Mouse (Mus musculus): ENCODE data around the gene Foxp3.
A peak's percentile ranks its signal among the peaks of the same experiment; 100 is the strongest.

Gene Foxp3

GRCm38 (mm10) chrX:7617889-7618551 lies 44.6 kb downstream of the Foxp3 start:
- no peak for DNase-seq (ENCODE audit: low spot score in 2 of 2)

- no peak for DNase-seq (ENCODE audit: low spot score in 2 of 2)
These were observed 59.1 kb downstream of the Foxp3 start for GRCm38 (mm10) chrX:7632560-7632959.

GRCm38 (mm10) chrX:7635101-7635500 lies 61.7 kb downstream of the Foxp3 start:
- DNase-seq (ENCODE audit: low spot score in 2 of 2): no peak

- peak; percentile 74 for DNase-seq (ENCODE audit: low spot score in 2 of 2)
These were observed 65.1 kb downstream of the Foxp3 start, which contains the start of gene Syp for GRCm38 (mm10) chrX:7638401-7639091. Syp (plus strand) TSS chrX:7638471.

- DNase-seq (ENCODE audit: low spot score in 2 of 2): no peak
These were observed 66.3 kb downstream of the Foxp3 start for GRCm38 (mm10) chrX:7639536-7640325.

- no peak for DNase-seq (ENCODE audit: low spot score in 2 of 2)
These were observed 67.3 kb downstream of the Foxp3 start for GRCm38 (mm10) chrX:7640785-7641184.

Data from spleen, postnatal 14 days (tissue).